Mouse (Mus musculus) spleen, adult 2 months (tissue): ENCODE results near the gene Foxp2.

Experiments used
- CTCF ChIP-seq: fragments of 200-500 bp; IDR thresholded peaks from 2 replicates; pipeline ENCODE4 v1.5.1; 2011; ENCODE audit warnings: mild to moderate bottlenecking, inconsistent platforms; ENCODE audit not compliant: insufficient read depth, insufficient read length, insufficient replicate concordance; ENCODE audit errors: extremely low read depth
- POLR2A ChIP-seq: fragments of 200-500 bp; IDR thresholded peaks from 2 replicates; pipeline ENCODE4 v1.6.1; 2011; ENCODE audit warnings: low read depth, low read length, inconsistent platforms

DNA sequence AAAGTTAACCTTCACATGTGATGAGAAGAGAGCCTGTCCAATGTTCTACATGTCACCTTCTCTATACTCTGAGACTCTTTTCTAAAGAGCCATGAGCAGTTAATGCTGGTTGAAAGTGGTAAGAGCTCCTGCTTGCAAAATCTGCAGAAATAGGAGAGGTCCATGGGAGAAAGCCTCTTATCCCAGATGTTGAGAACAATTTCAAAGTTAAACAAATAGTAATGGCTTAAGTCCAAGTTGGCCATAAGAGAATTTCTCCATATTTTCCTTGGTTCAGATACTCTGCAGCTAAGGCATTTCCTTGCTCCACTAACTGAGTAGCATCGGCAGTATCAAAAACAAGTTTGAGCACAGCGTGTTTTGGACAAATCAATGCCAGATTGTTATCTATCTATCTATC lies 13.9 kb downstream of the Foxp2 start:
- no peak for TF ChIP-seq CTCF
- TF ChIP-seq POLR2A: no peak
